Mouse (Mus musculus): ENCODE data around the gene Plvap.

DNA sequence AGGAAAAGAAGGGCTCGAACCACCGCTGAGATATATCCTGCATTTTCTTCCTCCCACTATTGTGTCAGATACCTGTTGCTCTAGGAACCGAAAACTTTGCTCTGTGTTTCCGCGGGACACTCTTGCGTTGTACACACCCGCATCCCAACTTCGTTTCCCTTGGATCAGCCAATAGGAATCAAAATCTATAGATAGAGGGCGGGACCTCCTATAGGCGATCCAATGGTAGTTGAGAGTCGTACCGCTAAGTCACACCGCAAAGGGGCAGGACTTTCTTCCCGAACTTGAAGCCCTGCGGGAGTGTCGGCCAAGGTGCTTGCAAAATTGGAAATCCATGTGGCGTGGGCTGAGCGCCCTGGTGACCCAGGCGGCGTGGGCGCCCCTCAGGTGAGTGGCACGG lies 23.1 kb downstream of the Plvap start:
- no peak for TF ChIP-seq CTCF (IDR thresholded peaks at IDR 0.05; ENCODE audit: insufficient read depth, low read length)
- TF ChIP-seq POLR2A (IDR thresholded peaks at IDR 0.05; ENCODE audit: borderline replicate concordance, extremely low read depth, low read depth, low read length): peak; percentile 65; the same call in 1 of the 2 replicates
